Mouse (Mus musculus): ENCODE measurements at regions not wholly inside any gene's neighbourhood (a gene's known extent, or its start where the extent isn't known, plus 50 kb on each side); places are given as distances from the start of the nearest gene placed in this dataset.

GRCm38 (mm10) chr1:155000301-155000700 lies 99.1 kb downstream of the Ier5 start:
- ATAC-seq (ENCODE audit: extremely low read depth, insufficient number of reproducible peaks, low FRiP score, poor library complexity, severe bottlenecking), result no peak

GRCm38 (mm10) chr1:154999501-155000131 lies 99.8 kb downstream of the Ier5 start:
- ATAC-seq (ENCODE audit: extremely low read depth, insufficient number of reproducible peaks, low FRiP score, poor library complexity, severe bottlenecking), result no peak

- no peak for ATAC-seq (ENCODE audit: extremely low read depth, insufficient number of reproducible peaks, low FRiP score, poor library complexity, severe bottlenecking)
Observed at GRCm38 (mm10) chr1:154995778-154996390, 103.6 kb downstream of the Ier5 start.

- no peak for ATAC-seq (ENCODE audit: extremely low read depth, insufficient number of reproducible peaks, low FRiP score, poor library complexity, severe bottlenecking)
Observed at GRCm38 (mm10) chr1:154993927-154994856, 105.2 kb downstream of the Ier5 start.

- ATAC-seq (ENCODE audit: extremely low read depth, insufficient number of reproducible peaks, low FRiP score, poor library complexity, severe bottlenecking), result no peak
Observed at GRCm38 (mm10) chr1:154983325-154983724, 99.0 kb upstream of the Cacna1e start.

GRCm38 (mm10) chr1:154982836-154983235 lies 98.5 kb upstream of the Cacna1e start:
- no peak for ATAC-seq (ENCODE audit: extremely low read depth, insufficient number of reproducible peaks, low FRiP score, poor library complexity, severe bottlenecking)

- no peak for ATAC-seq (ENCODE audit: extremely low read depth, insufficient number of reproducible peaks, low FRiP score, poor library complexity, severe bottlenecking)
Observed at GRCm38 (mm10) chr1:154981687-154982086, 97.4 kb upstream of the Cacna1e start.

GRCm38 (mm10) chr1:154975732-154976131 lies 91.4 kb upstream of the Cacna1e start:
- ATAC-seq (ENCODE audit: extremely low read depth, insufficient number of reproducible peaks, low FRiP score, poor library complexity, severe bottlenecking), result no peak

- no peak for ATAC-seq (ENCODE audit: extremely low read depth, insufficient number of reproducible peaks, low FRiP score, poor library complexity, severe bottlenecking)
Observed at GRCm38 (mm10) chr1:154961271-154961670, 77.0 kb upstream of the Cacna1e start.

GRCm38 (mm10) chr1:154956625-154957031 lies 72.3 kb upstream of the Cacna1e start:
- ATAC-seq (ENCODE audit: extremely low read depth, insufficient number of reproducible peaks, low FRiP score, poor library complexity, severe bottlenecking), result no peak

- no peak for ATAC-seq (ENCODE audit: extremely low read depth, insufficient number of reproducible peaks, low FRiP score, poor library complexity, severe bottlenecking)
Observed at GRCm38 (mm10) chr1:154952679-154953078, 68.4 kb upstream of the Cacna1e start.

Data from neutrophil, adult 5-6 weeks (primary cell).